Mouse (Mus musculus) ES-E14 (cell line): Measurements from ENCODE around the gene Mre11a. TPM values are rescaled to one million over a fixed set of nuclear protein-coding genes. Genes with fewer than 3 reads are reported as not detected.

Experiments
- DNase-seq: peaks from one replicate; pipeline ENCODE4 v3.0.0-alpha.2; 2013; ENCODE audit warnings: low read depth, low spot score
- H3K27ac ChIP-seq: 2 replicates; pipeline ENCODE4 v1.5.1; 2012; ENCODE audit warnings: low read depth, mild to moderate bottlenecking, low read length, moderate library complexity, mixed read lengths; ENCODE audit not compliant: poor library complexity, insufficient read depth, severe bottlenecking
- H3K36me3 ChIP-seq: 2 replicates; pipeline ENCODE4 v1.6.1; 2012; ENCODE audit warnings: mild to moderate bottlenecking, low read length, moderate library complexity, mixed read lengths; ENCODE audit not compliant: control insufficient read depth, poor library complexity, insufficient read depth, severe bottlenecking
- H3K4me1 ChIP-seq, 2 experiments: fragments of 150-350 bp in 1 of 2; sonication (generic) in 1 of 2; 2 replicates each; pipeline ENCODE4 v1.6.1; 2012; ENCODE audit warnings: low read length in 2 of 2, mild to moderate bottlenecking in 1 of 2, mixed read lengths in 1 of 2; ENCODE audit not compliant: control insufficient read depth in 2 of 2, insufficient read depth in 2 of 2, poor library complexity in 1 of 2
- H3K4me3 ChIP-seq, 2 experiments: fragments of 150-350 bp in 1 of 2; sonication (generic) in 1 of 2; 2 replicates each; pipeline ENCODE4 v1.5.1; 2012; ENCODE audit warnings: low read length in 2 of 2, low read depth in 1 of 2, mild to moderate bottlenecking in 1 of 2, mixed read lengths in 1 of 2; ENCODE audit not compliant: insufficient read depth in 1 of 2, poor library complexity in 1 of 2, severe bottlenecking in 1 of 2
- H3K9ac ChIP-seq: 2 replicates; pipeline ENCODE4 v1.6.1; 2012; ENCODE audit warnings: low read depth, mild to moderate bottlenecking, low read length, mixed read lengths; ENCODE audit not compliant: poor library complexity, insufficient read depth, severe bottlenecking
- H3K9me3 ChIP-seq: fragments of 150-350 bp; sonication (generic); 2 replicates; pipeline ENCODE4 v1.6.1; 2012; ENCODE audit warnings: low read depth, mild to moderate bottlenecking, low read length; ENCODE audit not compliant: control insufficient read depth, insufficient read depth
- CHD2 ChIP-seq: IDR thresholded peaks from 2 replicates; pipeline ENCODE4 v1.6.1; 2014; ENCODE audit warnings: mild to moderate bottlenecking, low read depth, low read length, inconsistent platforms
- HCFC1 ChIP-seq: IDR thresholded peaks from 2 replicates; pipeline ENCODE4 v1.6.1; 2012; ENCODE audit warnings: low read length, inconsistent platforms, borderline replicate concordance; ENCODE audit not compliant: insufficient read depth
- MAFK ChIP-seq: IDR thresholded peaks from 2 replicates; pipeline ENCODE4 v1.6.1; 2014; ENCODE audit warnings: mild to moderate bottlenecking, low read depth, low read length, inconsistent platforms; ENCODE audit not compliant: insufficient read depth
- ZC3H11A ChIP-seq: IDR thresholded peaks from 2 replicates; pipeline ENCODE4 v1.6.1; 2012; ENCODE audit warnings: low read depth, mild to moderate bottlenecking, inconsistent platforms, low read length, borderline replicate concordance
- ZNF384 ChIP-seq: IDR thresholded peaks from 2 replicates; pipeline ENCODE4 v1.6.1; 2012; ENCODE audit warnings: low read depth, low read length, inconsistent platforms
- in situ Hi-C, 2 experiments: fragments of 600-800 bp; cut with MboI; formaldehyde crosslinking; loops; one replicate each; pipeline ENCODE4 v1.15.1; 2025; ENCODE audit warnings: low sequenced_read_pairs in 2 of 2, inconsistent platforms in 1 of 2; ENCODE audit not compliant: unreplicated experiment in 2 of 2
- total RNA-seq: library from RNA; depleted of rRNA; stranded (reverse); fragments of 300-350 nt; gene quantifications from 2 replicates; pipeline ENCODE4 v1.2.3, GENCODE M21; 2012

Gene Mre11a
- total RNA-seq, 1 experiment = 46.0 TPM

DNA sequence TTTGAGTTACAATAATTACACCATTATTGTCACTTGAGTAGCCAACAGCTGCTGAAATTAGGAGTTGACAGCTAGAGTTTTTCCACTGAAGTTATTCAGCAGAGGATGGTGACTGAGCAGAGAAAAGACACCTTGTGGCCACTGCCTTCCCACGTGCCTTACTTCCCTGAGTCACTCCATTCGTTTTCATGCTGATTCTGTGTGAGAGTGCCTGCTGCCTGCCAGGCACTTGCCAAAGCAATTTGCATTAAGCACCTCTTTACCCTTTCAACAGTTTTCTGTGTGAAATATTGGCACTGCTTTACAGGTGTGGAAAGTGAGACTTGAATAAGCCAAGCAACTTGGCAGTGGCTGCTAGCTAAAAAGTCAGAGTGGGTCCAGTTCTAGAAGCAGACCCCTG, 43.4 kb downstream of the Mre11a start:
- TF ChIP-seq ZNF384 (no peak), MAFK (no peak), CHD2 (no peak), HCFC1 (no peak), ZC3H11A (no peak)
- no peak overlapping the region for H3K27ac ChIP-seq
- no peak for DNase-seq
- no peaks in the 10 kb centered on the region for H3K9me3 ChIP-seq
- peaks cover 33% of the 10 kb centered on the region for H3K36me3 ChIP-seq
- H3K9ac ChIP-seq = no peak overlapping the region
- H3K4me3 ChIP-seq = no peak overlapping the region
- in situ Hi-C loops = no loop called here
- no peaks in the 10 kb centered on the region for H3K4me1 ChIP-seq

DNA sequence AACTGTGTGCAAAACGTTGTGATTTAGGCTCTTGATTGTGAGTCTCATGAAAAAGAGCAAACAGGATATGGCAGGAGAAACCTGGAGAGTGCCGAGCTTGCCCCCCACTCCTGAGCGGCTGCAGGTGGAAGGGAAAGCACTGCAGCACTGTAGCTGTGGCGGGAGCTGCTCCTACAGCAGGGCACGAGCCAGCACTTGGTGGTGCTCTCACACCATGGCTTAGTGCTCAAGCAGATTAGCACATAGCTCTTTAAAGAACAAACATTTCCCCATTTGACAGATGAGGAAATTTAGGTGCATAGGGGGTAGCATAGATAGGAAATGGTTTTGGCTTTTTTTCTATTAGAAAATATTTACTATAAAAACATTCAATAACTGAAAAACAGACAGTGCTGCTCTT, 47.6 kb downstream of the Mre11a start:
- Histone ChIP-seq H3K4me3 (no peak overlapping the region), H3K4me1 (no peaks in the 10 kb centered on the region), H3K27ac (no peak overlapping the region), H3K36me3 (peaks cover 36% of the 10 kb centered on the region), H3K9ac (no peak overlapping the region), H3K9me3 (no peaks in the 10 kb centered on the region)
- in situ Hi-C loops = no loop called here
- TF ChIP-seq HCFC1 (no peak), CHD2 (no peak), ZC3H11A (no peak), MAFK (no peak), ZNF384 (no peak)
- no peak for DNase-seq

DNA sequence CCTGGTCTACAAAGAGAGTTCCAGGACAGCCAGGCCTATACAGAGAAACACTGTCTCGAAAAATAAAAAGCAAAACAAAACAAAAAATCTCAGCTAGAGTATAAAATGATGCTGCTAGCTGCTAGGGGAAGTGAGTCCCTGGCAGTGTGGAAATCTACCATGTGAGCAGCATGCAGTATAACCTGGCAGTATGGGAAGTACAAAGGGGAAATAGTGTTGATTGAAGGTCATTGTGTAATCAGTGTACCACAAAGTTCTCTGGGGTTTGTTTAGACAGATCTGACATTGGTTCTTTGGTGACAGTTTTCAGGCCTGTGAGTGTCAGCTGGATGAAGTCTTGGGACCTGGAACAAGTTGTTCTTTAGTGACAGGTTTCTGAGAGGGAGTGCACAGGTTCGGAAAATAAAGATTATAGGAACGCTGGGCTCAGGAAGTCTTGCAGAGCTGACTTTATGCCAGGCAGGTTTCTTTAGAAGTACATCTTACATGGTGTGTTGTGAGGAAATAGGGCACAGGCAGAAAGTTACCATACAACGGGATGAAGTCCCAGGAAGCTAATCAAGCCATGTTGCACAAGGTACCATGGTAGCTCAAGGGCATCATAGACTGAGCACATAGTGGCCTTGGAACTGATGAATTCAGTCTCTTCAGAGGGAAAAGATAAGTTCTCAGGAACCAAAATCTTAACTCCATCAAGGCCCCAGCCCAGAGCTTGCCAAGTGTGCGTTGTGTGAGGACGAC, 51.1 kb downstream of the Mre11a start:
- H3K27ac ChIP-seq = no peak overlapping the region
- no peak for DNase-seq
- no peaks in the 10 kb centered on the region for H3K9me3 ChIP-seq
- TF ChIP-seq ZNF384 (no peak), MAFK (no peak), ZC3H11A (no peak), HCFC1 (no peak), CHD2 (no peak)
- in situ Hi-C loops = no loop called here
- no peak overlapping the region for H3K4me3 ChIP-seq
- H3K9ac ChIP-seq = no peak overlapping the region
- peaks cover 21% of the 10 kb centered on the region for H3K36me3 ChIP-seq
- 0 out of 4 replicates have a peak, but pooled peaks cover 0 to 2% of the 10 kb centered on the region in 2 experiments for H3K4me1 ChIP-seq

DNA sequence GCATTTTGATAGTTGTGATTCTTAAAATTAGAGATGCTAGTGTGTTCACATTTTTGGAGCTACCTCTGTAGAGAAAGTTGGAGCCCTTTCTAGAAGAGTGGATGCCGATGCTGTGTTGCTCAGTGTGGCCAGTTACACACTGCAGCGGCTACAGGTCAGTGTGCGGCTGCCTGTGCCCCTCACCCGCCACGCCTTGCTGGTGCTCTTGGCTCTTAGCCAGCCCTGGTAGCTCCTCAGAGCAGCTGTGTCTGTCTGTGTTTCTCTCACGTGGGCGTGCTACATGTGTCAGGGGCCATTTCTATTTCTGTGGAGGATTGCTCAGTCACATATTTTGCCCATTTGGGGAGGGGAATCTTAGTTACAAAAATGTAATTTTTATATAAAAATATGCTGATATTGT, 55.1 kb downstream of the Mre11a start:
- Histone ChIP-seq H3K27ac (no peak overlapping the region), H3K9me3 (no peaks in the 10 kb centered on the region), H3K9ac (no peak overlapping the region), H3K36me3 (peaks cover 8% of the 10 kb centered on the region), H3K4me3 (no peak overlapping the region), H3K4me1 (peaks cover 0 to 5% of the 10 kb centered on the region in 2 experiments; a peak in 2 of 4 replicates)
- no peak for DNase-seq
- in situ Hi-C loops = no loop called here
- TF ChIP-seq MAFK (no peak), CHD2 (no peak), ZNF384 (no peak), HCFC1 (no peak), ZC3H11A (no peak)

DNA sequence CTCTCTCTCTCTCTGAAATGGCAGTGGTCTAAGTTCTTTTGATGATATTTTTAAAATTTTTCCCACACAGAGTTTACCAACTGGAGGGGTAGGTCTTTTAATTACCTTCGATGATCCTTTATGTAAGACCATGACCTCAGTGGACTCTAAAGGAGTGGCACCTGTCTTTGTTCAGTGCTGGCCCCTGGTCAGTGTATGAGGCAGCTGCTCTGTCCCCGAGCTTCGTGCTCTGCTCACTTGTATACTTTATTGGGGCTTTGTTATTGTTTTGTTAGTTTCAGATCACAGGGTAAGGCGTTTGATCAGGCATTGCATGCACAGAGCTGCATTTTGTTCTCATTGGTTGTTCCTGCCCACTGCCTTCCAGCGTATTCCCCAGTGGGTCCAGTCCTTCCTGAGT, 55.5 kb downstream of the Mre11a start:
- in situ Hi-C loops = no loop called here
- Histone ChIP-seq H3K4me1 (peaks cover 0 to 5% of the 10 kb centered on the region in 2 experiments; a peak in 2 of 4 replicates), H3K4me3 (no peak overlapping the region), H3K36me3 (peaks cover 5% of the 10 kb centered on the region), H3K9ac (no peak overlapping the region), H3K9me3 (no peaks in the 10 kb centered on the region), H3K27ac (no peak overlapping the region)
- no peak for DNase-seq
- TF ChIP-seq ZNF384 (no peak), HCFC1 (no peak), ZC3H11A (no peak), CHD2 (no peak), MAFK (no peak)
